Mouse (Mus musculus) skeletal muscle tissue, adult 2 months (tissue): ENCODE measurements at regions not wholly inside any gene's neighbourhood (a gene's known extent, or its start where the extent isn't known, plus 50 kb on each side); places are given as distances from the start of the nearest gene placed in this dataset.

Experiments
- DNase-seq: peaks from one replicate; pipeline ENCODE4 v3.0.0-alpha.2; 2012; ENCODE audit warnings: low read depth, low spot score

DNA sequence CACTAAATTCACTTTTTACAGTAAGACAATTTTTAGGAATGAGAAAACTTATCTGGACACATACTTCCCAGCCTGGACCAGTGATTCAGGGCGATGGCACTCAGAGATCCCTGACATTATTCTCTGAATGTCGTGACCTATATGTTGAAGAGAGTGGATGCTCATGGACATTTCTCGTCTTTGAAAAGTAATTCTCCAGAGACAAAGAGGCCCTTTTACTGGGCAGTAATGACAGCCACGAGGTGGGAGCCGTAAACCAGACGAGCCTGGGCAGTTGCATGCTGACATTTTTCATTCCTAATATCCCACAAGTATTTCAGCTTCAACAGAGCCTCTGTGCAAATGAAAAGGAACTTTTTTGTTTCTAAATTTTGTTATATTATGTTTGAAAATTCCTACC lies 1041.3 kb downstream of the Slc22a22 start:
- no peak for DNase-seq

DNA sequence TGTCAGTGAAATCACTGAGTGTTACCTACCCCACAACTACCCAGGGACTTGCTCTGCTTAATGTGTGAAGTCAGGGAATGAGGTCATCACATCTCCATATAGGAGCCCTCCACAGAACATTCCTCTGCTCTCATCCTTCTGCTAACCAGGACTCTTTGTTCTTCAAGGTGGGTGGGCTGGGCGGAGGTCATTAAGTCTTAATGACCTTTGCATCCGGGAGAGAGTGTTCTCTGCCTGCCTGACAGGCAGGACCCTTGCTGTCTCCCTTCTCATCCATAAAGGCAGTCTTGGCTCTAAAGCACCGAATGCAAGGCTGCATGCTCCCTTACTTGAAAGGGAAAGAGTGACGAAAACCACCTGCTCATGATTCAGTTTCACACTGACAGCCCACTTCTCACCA lies 1051.4 kb downstream of the Slc22a22 start:
- DNase-seq: no peak

DNA sequence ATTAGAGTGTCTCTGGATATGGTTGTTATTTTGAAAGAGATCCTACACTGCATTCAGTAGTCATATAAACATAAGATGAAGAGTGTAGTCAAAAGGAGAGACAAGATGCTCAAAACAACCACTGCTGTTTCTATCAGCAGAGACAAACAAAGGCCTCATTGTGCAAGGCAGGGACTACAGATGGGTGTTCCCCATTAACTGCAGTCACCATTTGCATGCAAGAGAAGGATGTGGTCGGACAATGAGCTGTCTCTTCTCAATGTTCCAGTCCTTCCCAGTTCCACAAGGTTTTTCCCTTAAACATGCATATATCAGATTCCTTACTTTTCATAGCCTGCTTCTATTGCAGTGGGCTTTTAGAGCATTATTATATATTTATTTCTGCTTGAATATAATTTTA lies 1056.7 kb downstream of the Slc22a22 start:
- DNase-seq: no peak

DNA sequence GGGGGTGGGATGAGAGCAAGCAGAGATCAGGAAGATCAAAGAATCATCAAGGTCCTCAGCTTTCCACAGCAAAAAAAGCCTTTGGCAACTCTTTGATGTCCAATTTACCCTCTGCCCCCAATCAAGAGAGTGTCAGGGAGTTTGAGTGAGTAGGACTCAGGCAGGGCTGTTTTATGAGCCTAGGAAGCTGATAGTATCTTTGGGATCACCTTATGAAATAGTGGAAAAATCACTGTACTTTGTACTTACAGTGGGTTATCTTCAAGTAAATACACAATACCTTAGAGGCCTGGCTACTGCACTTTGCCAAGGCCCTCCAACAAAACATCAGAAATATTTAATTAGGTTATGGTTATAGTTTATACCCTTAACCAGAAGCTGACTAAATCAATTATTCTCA lies 1085.4 kb downstream of the Slc22a22 start:
- DNase-seq: no peak

DNA sequence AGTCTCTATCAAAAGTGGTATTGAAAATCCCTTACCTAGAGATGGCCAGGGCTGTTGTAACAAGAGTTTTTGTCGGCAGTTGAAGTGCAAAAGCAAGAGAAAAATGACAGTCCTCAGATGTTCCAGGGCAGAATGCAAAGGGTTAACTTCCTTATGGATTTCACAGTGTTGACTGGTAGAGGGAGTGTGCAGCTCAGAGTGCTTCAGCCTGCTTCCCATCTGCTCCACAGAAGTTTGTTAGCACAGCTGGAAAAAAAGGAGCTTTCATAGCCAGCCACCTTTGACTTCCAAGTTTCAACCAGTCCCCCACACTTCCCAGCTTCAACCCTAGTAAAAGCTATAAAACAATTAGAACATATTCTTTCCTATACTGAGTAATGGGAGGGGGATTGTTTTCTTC lies 1098.9 kb downstream of the Slc22a22 start:
- no peak for DNase-seq

DNA sequence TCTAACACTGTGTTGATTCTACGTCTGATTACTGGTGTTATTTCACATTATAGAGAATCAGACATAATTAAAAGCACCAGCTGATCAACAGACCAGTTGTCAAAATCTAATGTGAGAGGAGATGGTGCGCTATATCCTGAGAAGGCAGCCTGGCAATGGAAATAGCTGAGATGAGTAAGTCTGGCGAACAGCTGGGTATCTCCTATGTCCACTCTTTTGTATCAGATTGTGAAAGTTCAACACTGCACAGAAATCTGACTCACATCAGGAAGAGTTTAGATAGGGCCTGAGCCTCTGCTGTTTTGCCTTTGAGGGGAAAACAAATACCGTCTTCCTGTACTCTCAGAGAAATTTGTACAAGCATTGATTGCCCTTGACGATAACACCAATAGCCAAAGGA lies 1126.5 kb downstream of the Slc22a22 start:
- no peak for DNase-seq

DNA sequence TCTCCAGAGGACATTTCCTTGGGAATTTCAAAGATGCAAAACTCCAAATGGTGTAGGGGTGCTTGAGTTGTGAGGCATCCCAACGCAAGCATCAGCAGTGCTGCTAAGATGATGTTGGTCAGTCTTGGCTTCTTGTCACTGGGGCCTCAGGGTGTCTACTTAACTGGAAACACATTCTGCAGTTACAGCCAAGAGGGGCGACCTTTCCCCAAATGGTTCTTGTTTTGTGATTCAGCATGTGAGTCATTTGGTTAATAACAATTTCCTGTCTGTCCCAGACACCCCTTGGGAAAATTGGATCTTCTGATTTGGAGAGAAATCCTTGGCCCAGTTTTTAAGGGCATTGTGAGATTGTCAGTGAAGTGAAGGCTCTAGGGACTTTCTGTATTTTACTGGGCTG lies 1131.3 kb downstream of the Slc22a22 start:
- peak; percentile 20 for DNase-seq

DNA sequence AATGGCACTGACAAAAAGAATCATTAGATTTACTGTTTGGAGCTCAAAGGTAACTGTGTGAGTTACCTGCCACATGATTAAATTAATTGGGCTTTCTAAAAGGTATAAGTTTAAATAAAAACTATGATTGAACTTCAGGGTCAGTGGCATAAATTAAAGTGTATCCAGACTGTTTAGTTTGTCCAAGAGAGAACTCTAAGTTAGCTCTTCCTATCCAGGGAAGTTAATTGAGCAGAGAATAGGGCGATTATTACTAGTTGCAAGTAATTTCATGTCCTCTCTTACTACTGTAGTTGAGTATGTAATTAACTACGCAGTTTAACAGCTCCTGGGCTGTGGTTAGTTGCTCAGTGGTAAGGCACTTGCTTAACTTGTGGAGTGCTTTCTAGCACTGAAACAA lies 1132.5 kb downstream of the Slc22a22 start:
- DNase-seq: no peak

DNA sequence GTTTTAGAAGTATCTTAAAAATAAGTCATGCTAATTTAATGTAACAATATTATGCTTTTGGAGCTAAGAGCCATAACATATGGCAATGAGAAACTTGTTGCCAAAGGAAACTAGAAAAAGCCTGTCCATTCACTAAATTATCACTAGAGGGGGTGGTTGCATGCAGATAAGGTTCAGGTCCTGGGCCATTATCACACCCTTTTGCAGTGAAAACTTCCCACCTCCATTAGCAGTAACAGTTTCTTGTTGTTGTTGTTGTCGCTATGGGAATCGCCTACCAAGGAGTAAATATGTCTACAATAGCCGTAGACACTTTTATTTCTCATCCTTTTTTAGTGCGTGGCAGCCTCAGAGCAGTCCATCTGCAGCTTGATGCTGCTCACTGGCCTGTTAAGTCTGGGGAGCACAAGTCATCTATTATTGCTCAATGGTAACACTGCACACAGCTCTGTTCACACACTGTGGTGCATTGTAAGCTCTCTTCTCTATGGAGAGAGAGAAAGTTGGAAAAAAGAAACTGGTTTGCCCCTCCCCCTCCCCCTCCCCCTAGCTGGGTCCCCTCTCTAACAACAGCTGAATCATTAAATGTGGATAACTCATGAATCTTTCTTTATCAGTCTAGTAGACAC lies 1133.0 kb downstream of the Slc22a22 start:
- DNase-seq: peak; percentile 11

DNA sequence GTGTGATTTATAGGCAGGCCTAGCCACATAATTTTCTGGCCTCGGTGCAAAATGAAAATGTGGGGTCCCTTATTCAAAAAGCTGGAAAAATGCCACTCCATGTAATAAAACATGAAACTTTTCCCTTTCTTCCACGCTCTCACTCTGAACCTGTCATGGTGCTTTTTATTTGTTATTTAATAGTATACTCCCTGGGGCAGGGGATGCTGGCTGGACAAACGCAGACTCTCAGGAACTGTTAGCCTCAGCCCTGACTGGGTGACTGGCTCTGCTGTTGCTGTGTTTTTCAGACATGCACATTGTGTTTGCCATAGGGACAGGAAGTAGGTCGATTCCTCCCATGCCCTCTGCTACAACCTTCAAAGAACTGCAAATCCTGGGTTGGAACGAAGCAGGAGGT lies 1139.5 kb downstream of the Slc22a22 start:
- no peak for DNase-seq

DNA sequence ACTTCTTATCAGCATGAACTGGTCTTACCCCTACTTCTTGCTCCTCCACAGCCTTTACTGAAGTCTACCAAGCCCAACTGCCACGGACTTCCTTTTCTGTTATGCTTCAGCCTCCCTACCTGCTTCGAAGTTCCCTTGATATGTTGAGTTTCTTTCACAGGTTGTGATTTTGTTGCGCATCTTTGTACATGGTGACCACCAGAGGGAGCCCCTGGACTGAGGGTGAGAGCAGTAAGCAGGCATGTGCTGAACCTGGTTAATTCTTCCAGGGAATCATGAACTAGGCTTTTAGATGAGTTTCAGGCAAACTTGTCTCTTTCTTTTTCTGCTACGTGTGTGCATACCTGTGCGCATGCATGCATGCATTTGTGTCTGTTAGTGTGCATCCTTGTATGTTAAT lies 1141.0 kb downstream of the Slc22a22 start:
- DNase-seq: peak; percentile 32

DNA sequence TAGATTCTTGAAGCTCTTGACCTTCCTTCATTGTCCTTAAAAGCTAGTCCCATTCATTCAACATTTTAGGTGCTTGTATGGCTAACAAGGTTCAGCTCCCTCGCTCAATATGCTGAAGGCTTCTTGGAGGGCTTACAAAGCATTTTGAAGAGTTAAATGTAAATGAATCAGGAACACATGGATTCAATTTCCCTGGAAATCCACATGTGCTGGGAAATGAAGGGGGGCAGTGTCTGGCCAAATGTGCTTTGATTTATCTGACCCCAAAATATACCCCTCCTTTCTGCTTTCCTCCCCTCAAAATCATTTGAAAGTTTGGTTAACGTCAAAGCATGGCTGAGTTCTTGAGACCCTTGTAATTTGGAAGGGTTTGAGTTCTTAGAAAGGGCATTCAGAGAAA lies 1142.4 kb downstream of the Slc22a22 start:
- DNase-seq: no peak

DNA sequence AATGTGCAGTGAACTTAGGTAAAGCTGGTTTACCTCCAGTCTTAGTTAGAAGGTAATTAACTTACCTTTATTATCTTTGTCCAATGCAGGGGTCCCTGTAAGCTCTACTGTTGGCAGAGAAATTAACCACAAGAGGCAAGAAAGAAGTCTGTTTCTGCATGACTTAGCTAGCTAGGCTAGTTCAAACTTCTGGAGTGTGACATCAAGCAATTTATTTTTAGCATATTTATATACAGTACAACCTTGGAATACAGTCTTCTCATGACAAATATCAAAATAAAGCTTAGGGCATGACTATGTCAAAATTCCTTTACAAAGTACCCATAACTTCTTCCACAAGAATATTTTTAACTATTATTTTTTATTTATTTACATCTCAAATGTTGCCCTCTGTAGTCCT lies 1156.9 kb downstream of the Slc22a22 start:
- DNase-seq: no peak

DNA sequence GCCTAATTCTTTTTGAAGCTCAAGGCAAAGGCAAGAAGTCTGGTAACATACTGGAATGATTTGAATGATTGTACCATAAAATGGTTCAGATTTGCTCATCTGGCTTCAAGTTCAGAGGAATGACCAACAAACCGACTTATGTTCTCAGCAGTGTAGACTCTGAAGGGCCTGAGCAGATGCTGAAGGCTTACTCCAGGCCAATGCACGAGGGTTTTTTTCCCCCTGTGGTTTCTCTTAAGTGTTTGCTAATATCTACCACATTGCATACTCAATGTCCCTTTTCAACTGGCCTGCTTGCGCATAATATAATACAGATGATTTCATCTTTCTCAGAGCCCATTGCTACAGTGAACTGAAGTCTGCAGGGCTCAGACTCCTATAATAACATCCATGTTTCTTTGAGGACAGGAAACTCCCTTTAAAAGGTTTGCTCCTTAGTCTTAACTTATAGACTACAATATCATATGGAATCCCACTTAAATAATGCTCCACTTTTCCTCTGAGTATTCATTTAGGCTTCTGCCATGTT lies 1182.5 kb downstream of the Slc22a22 start:
- DNase-seq: peak; percentile 26

DNA sequence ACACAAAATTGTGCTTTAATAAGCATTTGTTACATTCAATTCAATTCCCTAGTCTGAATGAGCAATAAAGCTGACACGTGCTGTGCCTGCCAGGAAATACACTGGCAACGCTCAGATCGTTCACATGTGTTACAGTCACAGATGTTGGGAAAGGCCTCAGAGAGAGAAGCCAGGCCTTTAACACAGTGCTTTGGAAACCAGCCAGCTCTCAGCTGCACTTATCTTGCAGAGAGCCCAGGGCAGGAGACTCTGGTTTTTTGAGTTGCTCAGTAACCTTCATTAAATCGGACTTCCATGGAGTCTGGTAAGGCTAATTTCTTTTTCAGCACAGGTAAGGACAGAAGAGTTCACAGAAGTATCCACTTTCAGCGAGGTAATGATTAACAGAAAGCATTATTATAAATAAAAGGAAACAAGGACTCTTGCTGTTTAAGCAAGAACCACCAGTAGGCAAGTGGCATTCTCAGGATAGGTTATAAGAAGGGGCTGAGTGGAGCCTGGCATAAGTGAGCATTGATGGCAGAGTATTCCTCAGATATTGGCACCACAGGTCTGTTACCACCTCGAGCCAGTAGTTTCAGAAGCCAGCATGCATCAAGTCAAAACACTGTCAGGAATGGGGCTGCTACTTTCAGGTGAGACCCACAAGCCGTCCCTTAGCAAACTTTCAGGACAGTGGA lies 1198.7 kb downstream of the Slc22a22 start:
- peak; percentile 76 for DNase-seq

DNA sequence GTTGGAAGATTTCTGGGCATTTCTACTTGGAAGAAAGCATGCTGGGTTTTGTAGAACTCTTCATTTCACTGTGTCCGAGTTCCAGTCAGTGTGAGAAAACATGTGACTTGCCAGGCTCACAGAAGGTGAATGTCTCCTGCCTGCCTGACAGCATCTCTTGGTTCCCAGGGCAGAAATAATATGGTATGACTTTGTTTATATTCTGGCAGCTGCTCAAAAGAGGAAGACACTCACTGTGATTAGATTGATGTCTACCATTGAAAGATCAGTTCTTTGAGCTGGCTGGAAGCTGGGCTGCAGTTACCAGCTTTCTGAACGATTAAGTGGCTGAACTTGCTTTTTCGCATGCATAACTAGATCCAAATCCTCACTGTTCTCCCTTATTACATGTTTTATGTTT lies 1199.4 kb downstream of the Slc22a22 start:
- DNase-seq: no peak

DNA sequence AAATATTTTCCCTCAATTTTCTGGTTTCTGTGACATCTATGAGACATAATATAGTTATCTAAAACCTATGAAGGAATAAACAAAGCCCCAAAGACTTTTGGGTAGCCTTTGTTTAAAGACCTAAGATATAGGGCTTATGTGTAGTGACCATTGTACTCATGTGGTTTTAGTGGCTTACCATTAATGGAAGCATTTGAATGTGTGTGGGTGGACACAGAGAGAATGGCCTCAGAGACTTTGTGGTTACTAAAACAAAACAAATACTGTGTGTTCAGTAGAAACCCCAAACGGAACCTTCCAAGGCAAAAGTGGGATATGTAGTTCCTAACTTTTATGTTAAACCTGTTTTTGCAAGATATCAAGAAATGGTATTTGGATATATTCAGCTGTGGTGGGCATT lies 1228.7 kb downstream of the Slc22a22 start:
- DNase-seq: no peak

DNA sequence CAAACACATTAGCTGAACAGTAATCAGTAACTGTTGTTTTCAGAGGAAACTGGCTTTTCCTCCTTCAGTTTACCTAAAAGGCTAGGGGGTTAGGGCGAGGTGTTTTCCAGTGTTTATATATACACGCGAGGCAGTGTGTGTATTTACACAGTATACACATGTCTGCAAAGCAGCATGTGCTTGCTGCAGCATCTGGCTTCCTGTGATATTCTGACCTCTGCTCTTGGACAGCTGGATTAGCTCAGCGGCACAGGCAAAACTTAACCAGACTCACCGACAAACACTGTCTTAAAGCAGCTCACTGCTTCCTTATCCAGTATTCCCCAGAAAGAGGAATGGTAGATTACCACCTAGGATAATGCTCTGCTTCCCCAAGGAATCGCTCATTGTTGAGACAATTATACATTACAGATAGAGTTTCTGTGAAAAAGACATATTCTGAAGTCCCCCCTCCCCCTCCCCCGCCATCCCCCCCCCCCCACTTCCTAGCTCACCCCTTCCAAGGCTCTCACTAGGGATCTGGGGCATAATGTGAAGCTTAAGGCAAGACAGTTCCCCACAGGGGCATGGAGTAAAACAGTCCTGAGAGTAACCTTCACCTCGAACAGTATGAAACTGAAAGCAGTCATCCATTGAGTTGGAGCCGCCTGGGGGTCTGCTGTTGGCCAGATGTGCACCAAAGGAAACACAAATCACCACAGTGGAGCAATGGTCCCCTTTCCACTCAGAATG lies 1233.3 kb downstream of the Slc22a22 start:
- DNase-seq: no peak

DNA sequence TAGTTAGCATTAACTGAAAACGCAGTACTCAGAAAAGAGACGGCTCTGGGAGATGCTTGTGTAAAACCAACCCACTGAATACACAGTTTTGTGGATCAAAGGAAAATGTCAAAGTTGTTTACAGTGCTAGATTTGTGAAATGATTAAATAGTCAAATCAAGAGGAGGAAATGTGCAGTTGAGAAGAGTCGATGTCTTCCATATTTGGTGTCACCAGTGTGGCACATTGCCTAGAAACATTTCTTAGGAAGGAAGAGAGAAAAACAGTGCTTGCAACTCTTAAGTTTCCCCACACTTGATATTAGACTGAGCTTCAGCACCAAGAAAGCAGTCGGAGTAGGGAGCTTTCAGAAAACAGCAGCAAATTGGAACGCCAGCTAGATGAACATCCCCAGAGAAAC lies 1274.9 kb downstream of the Slc22a22 start:
- DNase-seq: no peak

DNA sequence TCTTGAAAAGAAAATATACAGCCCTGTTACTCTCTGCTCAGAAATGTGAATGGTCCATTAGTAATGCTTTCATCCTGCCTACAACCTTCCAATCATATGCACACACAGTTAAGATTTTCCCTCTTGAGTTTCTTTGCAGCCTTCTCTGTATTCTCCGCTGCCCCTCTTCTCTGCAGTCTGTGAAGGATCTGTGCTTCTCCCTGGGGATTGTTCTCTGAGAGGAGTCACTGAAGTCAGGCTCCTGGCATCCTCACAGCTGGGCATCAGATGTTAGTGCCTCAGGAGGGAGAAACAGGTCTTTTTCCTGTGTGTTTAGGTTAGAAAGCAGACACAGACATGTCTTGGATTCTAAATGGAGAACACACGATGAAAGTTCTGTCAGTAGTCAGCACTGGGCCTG lies 1278.1 kb downstream of the Slc22a22 start:
- DNase-seq: no peak

DNA sequence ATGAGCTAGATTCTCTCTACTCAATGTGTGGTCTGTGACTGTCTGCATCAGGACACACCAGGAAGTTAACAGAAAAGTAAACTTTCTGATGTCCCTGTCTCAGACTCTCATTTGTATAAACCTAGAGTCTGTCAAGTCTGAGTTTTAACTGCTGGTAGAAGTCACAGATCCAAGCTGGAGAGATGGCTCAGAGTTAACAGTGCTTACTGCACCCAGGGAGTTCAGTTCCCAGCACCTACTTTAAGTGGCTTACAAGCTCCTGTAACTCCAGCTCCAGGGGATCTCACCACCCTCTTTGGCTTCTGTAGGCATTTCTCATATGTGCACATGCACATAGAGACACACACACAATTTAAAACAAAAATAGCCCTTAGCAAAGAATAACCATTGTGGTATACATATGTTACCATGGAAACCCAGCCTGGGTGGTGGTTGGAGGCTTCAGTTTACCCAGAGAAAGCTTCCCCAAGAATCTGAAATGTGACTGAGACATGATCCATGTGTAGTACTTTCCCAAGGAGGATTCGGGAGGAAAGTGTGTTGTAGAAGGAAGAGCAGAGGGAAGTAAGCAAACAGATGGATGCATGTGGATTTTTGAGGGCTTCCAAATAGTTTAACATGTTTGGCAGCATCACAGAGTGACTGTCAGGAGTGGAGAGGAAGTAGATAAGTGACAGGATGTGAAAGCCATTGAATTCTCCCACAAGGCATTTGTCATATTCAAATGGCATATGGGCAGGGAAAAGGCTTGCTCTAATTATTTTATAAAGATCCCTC lies 1279.8 kb downstream of the Slc22a22 start:
- DNase-seq: no peak

DNA sequence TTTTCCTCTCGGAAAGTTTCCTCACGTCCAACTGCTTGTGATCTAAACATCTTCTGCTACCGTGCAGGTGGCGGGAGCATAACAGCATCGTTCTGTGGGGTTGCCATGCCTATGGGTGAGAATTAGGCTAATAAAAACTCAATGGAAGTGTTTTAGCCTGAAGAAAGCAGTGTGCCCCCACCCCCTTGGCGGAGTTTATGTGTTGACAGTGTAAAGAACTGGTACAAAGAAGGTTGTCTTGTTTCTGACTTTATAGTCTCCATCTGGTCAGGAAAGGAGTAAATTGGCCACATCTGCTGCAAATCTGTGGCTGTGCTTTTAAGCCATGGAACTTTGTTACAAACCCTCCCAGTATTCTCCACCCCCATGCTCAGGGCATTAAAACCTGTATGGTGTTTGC lies 1311.2 kb downstream of the Slc22a22 start:
- DNase-seq: no peak
